Mouse (Mus musculus) left cerebral cortex, postnatal 36 days (tissue): Measurements from ENCODE around the gene Mlycd. TPM values are rescaled to one million over a fixed set of nuclear protein-coding genes. Genes with fewer than 3 reads are reported as not detected.

Experiments
- DNase-seq, 2 experiments: peaks; one replicate each; pipeline ENCODE4 v3.0.0; 2021 to 2022; ENCODE audit warnings: low spot score in 2 of 2, mixed read lengths in 1 of 2
- intact Hi-C: fragments of 180-260 bp; cut with DNase I; formaldehyde crosslinking; loops from one replicate; pipeline ENCODE4 v1.15.1; 2025
- total RNA-seq, 2 experiments: library from RNA; stranded (reverse); gene quantifications; 2 replicates each; pipeline ENCODE4 v1.2.3; 2021

Gene Mlycd
- total RNA-seq, 2 experiments from 2014 or later, result 29.4 to 33.8 TPM

GRCm38 (mm10) chr8:119400122-119400671 is 5.5 kb downstream of the Mlycd start:
- intact Hi-C loops, result no loop called here
- no peak for DNase-seq

DNA sequence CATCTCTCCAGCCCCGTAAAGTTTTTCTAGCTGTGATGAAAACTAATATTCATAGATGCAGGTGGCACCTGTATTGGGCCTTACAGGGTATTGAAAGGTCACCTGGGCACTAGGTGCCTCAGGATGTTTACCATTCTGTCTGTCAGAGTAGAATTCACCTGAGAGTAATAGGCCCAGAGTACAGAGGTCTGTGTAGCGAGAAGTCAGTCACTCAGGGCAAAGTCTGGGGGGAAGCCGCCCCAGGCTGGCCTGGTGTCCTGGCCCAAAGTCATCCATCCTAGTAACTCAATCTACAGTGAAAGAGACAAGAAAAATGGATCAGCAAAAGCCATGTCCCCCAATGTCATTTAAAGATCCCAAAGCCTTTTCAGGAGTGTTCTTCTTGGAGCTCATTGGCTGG is 6.2 kb downstream of the Mlycd start:
- intact Hi-C loops, result no loop called here
- DNase-seq, result no peak

- intact Hi-C loops, result no loop called here
- no peak for DNase-seq
Observed at GRCm38 (mm10) chr8:119403912-119404311, 9.2 kb downstream of the Mlycd start.

DNA sequence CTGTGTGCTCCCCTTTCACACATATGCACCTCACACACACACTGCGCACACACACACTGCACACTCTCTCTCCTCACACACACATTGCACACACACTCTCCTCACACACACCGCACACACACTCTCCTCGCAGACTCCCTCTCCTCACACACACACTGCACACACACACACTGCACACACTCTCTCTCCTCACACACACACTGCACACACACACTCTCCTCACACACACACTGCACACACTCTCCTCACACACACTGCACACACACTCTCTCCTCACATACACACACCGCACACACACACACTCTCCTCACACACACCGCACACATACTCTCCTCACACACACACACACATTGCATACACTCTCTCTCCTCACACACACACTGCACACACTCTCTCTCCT is 10.0 kb downstream of the Mlycd start:
- intact Hi-C loops, result no loop called here
- no peak for DNase-seq

- intact Hi-C loops, result no loop called here
- no peak for DNase-seq
Observed at GRCm38 (mm10) chr8:119408311-119408710, 13.6 kb downstream of the Mlycd start.

- intact Hi-C loops, result no loop called here
Observed at GRCm38 (mm10) chr8:119412037-119412734, 17.5 kb downstream of the Mlycd start.

DNA sequence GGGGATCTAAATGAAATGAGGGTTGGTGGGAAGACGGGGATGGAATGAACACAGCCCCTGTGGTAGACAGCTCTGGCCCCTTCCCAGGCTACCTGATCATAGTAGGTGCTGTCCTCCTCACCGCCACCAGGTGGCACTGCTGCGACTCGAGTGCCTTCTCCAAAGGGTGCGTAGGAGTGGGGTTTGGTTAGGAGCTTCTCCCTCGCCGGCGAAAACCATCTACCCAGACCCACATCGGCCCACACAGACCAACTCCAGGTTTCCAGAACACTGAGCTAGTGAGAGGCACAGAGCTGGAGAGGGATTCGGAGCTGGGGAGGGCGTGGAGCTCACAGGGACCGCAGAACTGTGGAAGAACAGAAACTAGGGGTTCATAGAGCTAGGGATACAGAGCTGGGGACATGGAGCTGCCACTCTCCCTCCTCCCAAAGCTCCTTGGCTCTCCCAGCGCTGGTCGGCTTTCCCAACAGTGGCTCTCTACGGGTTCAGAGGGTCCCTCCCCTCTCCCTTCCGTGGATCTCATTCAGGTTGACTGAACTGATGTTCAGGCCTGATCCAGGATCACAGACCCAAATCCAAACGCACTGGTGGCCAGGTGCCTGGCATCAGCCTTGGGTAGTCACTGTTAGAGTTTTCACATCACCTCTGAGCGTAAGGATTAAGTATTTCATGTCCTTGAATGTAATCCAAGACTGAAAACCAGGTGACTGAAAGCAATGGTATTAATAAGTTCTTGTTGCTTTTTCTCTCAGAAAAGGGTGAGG is 18.2 kb downstream of the Mlycd start:
- intact Hi-C loops, result no loop called here
- peak; percentile 76 to 78 for DNase-seq

More at GRCm38 (mm10) chr8:119412037-119412734, 17.5 kb downstream of the Mlycd start:
- no peak for DNase-seq

- no peak for DNase-seq
- intact Hi-C loops, result no loop called here
Observed at GRCm38 (mm10) chr8:119413605-119414004, 18.9 kb downstream of the Mlycd start.

DNA sequence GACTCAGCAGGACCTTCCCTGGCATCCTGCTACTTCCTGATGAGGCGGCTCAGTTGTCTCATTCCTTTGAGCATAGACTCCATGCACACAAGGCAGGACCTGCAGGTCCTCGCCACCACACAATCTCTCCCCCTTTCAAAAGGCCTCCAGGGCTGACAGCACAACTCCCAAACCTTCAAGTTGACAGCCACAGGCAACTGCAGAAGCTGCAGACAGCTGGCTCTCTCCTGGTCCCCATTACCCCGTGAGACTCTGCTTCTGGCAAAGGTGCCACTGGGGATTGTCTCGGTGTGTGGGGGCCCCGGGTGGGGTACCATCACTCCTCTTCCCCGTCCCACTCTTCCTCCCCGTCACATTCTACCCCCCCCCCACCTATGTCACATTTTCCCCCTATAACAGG is 25.6 kb downstream of the Mlycd start:
- intact Hi-C loops, result no loop called here
- DNase-seq, result no peak

GRCm38 (mm10) chr8:119421603-119422122 is 27.0 kb downstream of the Mlycd start:
- no peak for DNase-seq
- intact Hi-C loops, result no loop called here

GRCm38 (mm10) chr8:119422123-119422711 is 27.5 kb downstream of the Mlycd start:
- intact Hi-C loops, result no loop called here
- DNase-seq, result no peak

- DNase-seq, result no peak
- intact Hi-C loops, result no loop called here
Observed at GRCm38 (mm10) chr8:119423631-119424141, 29.0 kb downstream of the Mlycd start.

GRCm38 (mm10) chr8:119424199-119424733 is 29.6 kb downstream of the Mlycd start:
- intact Hi-C loops, result no loop called here
- DNase-seq, result no peak

- no peak for DNase-seq
- intact Hi-C loops, result no loop called here
Observed at GRCm38 (mm10) chr8:119424740-119425139, 30.1 kb downstream of the Mlycd start.

DNA sequence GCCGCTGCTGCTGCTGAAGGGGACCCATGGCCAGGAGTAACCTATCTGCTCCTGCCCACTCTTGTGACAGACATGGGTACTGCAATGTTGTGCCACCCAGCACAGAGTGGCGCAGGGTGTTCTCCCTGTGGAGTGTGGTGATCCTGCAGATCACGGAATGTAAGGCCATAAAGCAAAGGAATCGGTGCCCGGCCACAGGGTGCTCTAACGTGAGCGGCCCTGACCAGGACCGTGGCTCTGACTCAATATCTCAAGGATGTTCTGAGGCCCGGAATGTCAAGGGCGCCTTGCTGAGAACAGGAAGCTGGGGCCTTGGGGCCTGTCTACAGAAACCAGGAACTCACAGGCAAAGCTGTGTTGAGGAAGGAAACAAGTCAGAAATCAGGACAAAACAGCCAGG is 30.9 kb downstream of the Mlycd start:
- intact Hi-C loops, result no loop called here
- DNase-seq, result no peak

- intact Hi-C loops, result no loop called here
- no peak for DNase-seq
Observed at GRCm38 (mm10) chr8:119426069-119426735, 31.5 kb downstream of the Mlycd start.

GRCm38 (mm10) chr8:119427634-119428349 is 33.1 kb downstream of the Mlycd start:
- no peak for DNase-seq
- intact Hi-C loops, result no loop called here

DNA sequence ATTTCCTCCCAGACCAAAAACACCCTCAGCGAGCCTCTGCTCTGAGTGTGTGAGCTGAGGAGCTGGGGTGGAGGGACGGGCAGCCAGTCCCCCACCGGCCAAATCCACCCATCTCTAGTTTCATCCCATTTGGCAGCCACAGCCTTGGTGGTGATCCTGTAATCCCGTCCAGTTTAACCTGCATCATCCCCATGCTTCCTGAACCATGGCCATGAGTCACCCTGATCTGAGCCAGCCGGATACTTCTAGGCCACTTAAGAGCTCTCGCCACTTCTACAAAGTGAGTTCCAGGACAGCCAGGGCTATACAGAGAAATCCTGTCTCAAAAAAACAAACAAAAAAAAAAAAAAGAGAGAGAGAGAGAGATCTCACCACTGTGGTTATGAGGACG is 33.7 kb downstream of the Mlycd start:
- intact Hi-C loops, result no loop called here
- no peak for DNase-seq
